In genomic region chr11:119936456-119936855, GRCm38 (mm10) we compare ENCODE assay signal across 13 mouse cellular contexts. TPM values are rescaled to one million over a fixed set of nuclear protein-coding genes. Genes with fewer than 3 reads are reported as not detected.
A peak's percentile ranks its signal among the peaks of the same experiment; 100 is the strongest.
DNase-seq lines count a peak whose midpoint lies in the region; ATAC-seq and TF ChIP-seq lines count a peak whose summit lies in the region.
"Had no signal": no experiment of that assay in that cellular context is flagged by ENCODE, and none has a peak within 500 bp of the region (broad histone marks: within the 10 kb centered on the region; RNA-seq: fewer than 3 reads in every experiment).

No protein-coding gene starts in this region.

- H3K4me3 ChIP-seq in E14TG2a.4 (replicated peaks; ENCODE audit: low read length) = peak overlapping the region; percentile 71
- H3K4me3 ChIP-seq in embryonic facial prominence, embryonic 13.5 days = no peak overlapping the region
- H3K4me3 ChIP-seq in limb, embryonic 13.5 days = no peak overlapping the region
- H3K4me3 ChIP-seq: midbrain, embryonic 15.5 days had no signal

- peaks cover 10% of the 10 kb centered on the region for H3K27me3 ChIP-seq in E14TG2a.4 (ENCODE audit: insufficient read depth, low read length)
- H3K27me3 ChIP-seq in embryonic facial prominence, embryonic 13.5 days = peaks cover 4% of the 10 kb centered on the region; the same call in 1 of the 2 replicates
- peaks cover 6% of the 10 kb centered on the region; the same call in 1 of the 2 replicates for H3K27me3 ChIP-seq in limb, embryonic 13.5 days

- H3K4me1 ChIP-seq in E14TG2a.4 (replicated peaks; ENCODE audit: low read depth, low read length) = peaks cover 100% of the 10 kb centered on the region
- peaks cover 80% of the 10 kb centered on the region for H3K4me1 ChIP-seq in embryonic facial prominence, embryonic 13.5 days
- H3K4me1 ChIP-seq in limb, embryonic 13.5 days = peaks cover 79% of the 10 kb centered on the region

- H3K9ac ChIP-seq in embryonic facial prominence, embryonic 13.5 days = peak overlapping the region; percentile 49; the same call in 1 of the 2 replicates
- no peak overlapping the region; the same call in 1 of the 2 replicates for H3K9ac ChIP-seq in limb, embryonic 13.5 days
- H3K9ac ChIP-seq: midbrain, embryonic 15.5 days had no signal

- H3K27ac ChIP-seq in embryonic facial prominence, embryonic 13.5 days = peak overlapping the region; percentile 85
- H3K27ac ChIP-seq in limb, embryonic 13.5 days = peak overlapping the region; percentile 74
- H3K27ac ChIP-seq: midbrain, embryonic 15.5 days had no signal

- H3K4me2 ChIP-seq in embryonic facial prominence, embryonic 13.5 days = peak overlapping the region; percentile 40
- H3K4me2 ChIP-seq in limb, embryonic 13.5 days (replicated peaks) = peak overlapping the region; percentile 16; the same call in 1 of the 2 replicates
- H3K4me2 ChIP-seq: midbrain, embryonic 15.5 days had no signal

- 49% methylated on average over 2 of the region's 2 CpGs for WGBS in embryonic facial prominence, embryonic 13.5 days
- WGBS in limb, embryonic 13.5 days = 83% methylated on average over 2 of the region's 2 CpGs

- no peak for ATAC-seq in embryonic facial prominence, embryonic 13.5 days (ENCODE audit: insufficient number of reproducible peaks, insufficient read depth, low FRiP score, low TSS enrichment, low read depth)
- ATAC-seq in limb, embryonic 13.5 days (ENCODE audit: low FRiP score, low read depth) = no peak
- ATAC-seq in CD4-positive, CD25-positive, alpha-beta regulatory T cell, adult 4 months = no peak
- ATAC-seq: midbrain, embryonic 15.5 days had no signal

- TF ChIP-seq CTCF in E14TG2a.4 (conservative IDR thresholded peaks at IDR 0.05; ENCODE audit: low read length) = no peak

- H3K9me3 ChIP-seq in E14TG2a.4 (ENCODE audit: low read length) = no peaks in the 10 kb centered on the region
- no peaks in the 10 kb centered on the region for H3K9me3 ChIP-seq in embryonic facial prominence, embryonic 13.5 days
- H3K9me3 ChIP-seq in limb, embryonic 13.5 days = no peaks in the 10 kb centered on the region
- H3K9me3 ChIP-seq: midbrain, embryonic 15.5 days had no signal

- peak; percentile 63 for DNase-seq in kidney, adult 9 months
- DNase-seq in kidney, adult 8-10 months = no peak
- no peak for DNase-seq in urinary bladder, adult 18-20 months (ENCODE audit: low spot score in 2 of 2)
- DNase-seq in urinary bladder, postnatal 10 days (ENCODE audit: low spot score) = no peak
- DNase-seq: cerebellum, postnatal 10 days; gastrocnemius, postnatal 25 days; kidney, postnatal 4 days; left cerebral cortex, postnatal 4 days had no signal

- H3K36me3 ChIP-seq in E14TG2a.4 (ENCODE audit: insufficient read depth, low read length) = peaks cover 8% of the 10 kb centered on the region; the same call in 1 of the 2 replicates
- H3K36me3 ChIP-seq in embryonic facial prominence, embryonic 13.5 days = no peaks in the 10 kb centered on the region
- H3K36me3 ChIP-seq in limb, embryonic 13.5 days = no peaks in the 10 kb centered on the region
- H3K36me3 ChIP-seq: midbrain, embryonic 15.5 days had no signal

RNA-seq across cellular contexts. Expression of gene Baiap2, which starts 6.1 kb away (rescaled TPM):
- polyA plus RNA-seq in embryonic facial prominence, embryonic 13.5 days (2015; fragmentation: Nextera tagmentation; extraction: Ambion mirVana) = 17.5 and 20.0 TPM in 2 replicates
- polyA plus RNA-seq in limb, embryonic 13.5 days (2015; fragmentation: Nextera tagmentation; extraction: Ambion mirVana) = 16.6 and 16.8 TPM in 2 replicates
- polyA plus RNA-seq in CD4-positive, CD25-positive, alpha-beta regulatory T cell, adult 4 months (2017; shearing (Covaris generic)) = 10 to 100 TPM in 1 of 2 experiments, 1 to 10 TPM in 1; 7.9 to 11.5 TPM

RNA-seq across cellular contexts. Expression of gene Chmp6, which starts 23.2 kb away (rescaled TPM):
- 103 and 104 TPM in 2 replicates for polyA plus RNA-seq in embryonic facial prominence, embryonic 13.5 days (2015; fragmentation: Nextera tagmentation; extraction: Ambion mirVana)
- polyA plus RNA-seq in limb, embryonic 13.5 days (2015; fragmentation: Nextera tagmentation; extraction: Ambion mirVana) = 112 TPM in 2 replicates
- 10 to 100 TPM; 46.8 to 64.7 TPM for polyA plus RNA-seq in CD4-positive, CD25-positive, alpha-beta regulatory T cell, adult 4 months (2017; shearing (Covaris generic))
